Mouse (Mus musculus): Measurements from ENCODE around the gene Olfr1251.

GRCm38 (mm10) chr2:89634883-89635282 is 36.9 kb downstream of the Olfr1251 start, which contains the start of gene Olfr1249:
- TF ChIP-seq POLR2AphosphoS2 (IDR thresholded peaks at IDR 0.05; ENCODE audit: insufficient read length, low read depth), result no peak
- TF ChIP-seq REST (IDR thresholded peaks at IDR 0.05; ENCODE audit: insufficient read depth, insufficient read length), result no peak
- TF ChIP-seq MAX (IDR thresholded peaks at IDR 0.05; ENCODE audit: low read depth), result no peak
- TF ChIP-seq TCF12 (IDR thresholded peaks at IDR 0.05; ENCODE audit: insufficient read depth, poor library complexity, severe bottlenecking), result no peak
- no peak for TF ChIP-seq POLR2A (IDR thresholded peaks at IDR 0.05; ENCODE audit: insufficient read length, low read depth)
- TF ChIP-seq MYOD1 (IDR thresholded peaks at IDR 0.05; ENCODE audit: control insufficient read depth in 1 of 3, insufficient read length in 2 of 3, low read depth in 2 of 3), result no peak
- TF ChIP-seq CEBPB (IDR thresholded peaks at IDR 0.05; ENCODE audit: insufficient read depth, poor library complexity, severe bottlenecking), result no peak

Data from myocyte (in vitro differentiated cells).